Mouse (Mus musculus): Measurements from ENCODE around the gene Ctrb1.
"Not testable (repeated sequence)": the region's sequence is repeated elsewhere in the genome, so short reads cannot be mapped to it uniquely, and the experiment has no call there.

Gene Ctrb1

GRCm38 (mm10) chr8:111681153-111681552 lies 9.7 kb downstream of the Ctrb1 start:
- DNase-seq (ENCODE audit: low spot score) = no peak

- no peak for DNase-seq (ENCODE audit: low spot score)
Measured at GRCm38 (mm10) chr8:111680423-111681028, 10.3 kb downstream of the Ctrb1 start.

- DNase-seq (ENCODE audit: low spot score) = no peak
Measured at GRCm38 (mm10) chr8:111678848-111679247, 12.0 kb downstream of the Ctrb1 start.

GRCm38 (mm10) chr8:111678111-111678510 lies 12.7 kb downstream of the Ctrb1 start:
- peak; percentile 67 for DNase-seq (ENCODE audit: low spot score)

- peak; percentile 67 for DNase-seq (ENCODE audit: low spot score)
Measured at GRCm38 (mm10) chr8:111676237-111676636, 14.6 kb downstream of the Ctrb1 start.

GRCm38 (mm10) chr8:111666751-111667150 lies 24.1 kb downstream of the Ctrb1 start:
- DNase-seq (ENCODE audit: low spot score) = no peak

GRCm38 (mm10) chr8:111662473-111662872 lies 28.3 kb downstream of the Ctrb1 start:
- DNase-seq (ENCODE audit: low spot score) = peak; percentile 90

- no peak for DNase-seq (ENCODE audit: low spot score)
Measured at GRCm38 (mm10) chr8:111658819-111659423, 31.9 kb downstream of the Ctrb1 start.

GRCm38 (mm10) chr8:111657312-111657854 lies 33.4 kb downstream of the Ctrb1 start:
- no peak for DNase-seq (ENCODE audit: low spot score)

- DNase-seq (ENCODE audit: low spot score) = no peak
Measured at GRCm38 (mm10) chr8:111653524-111653923, 37.3 kb downstream of the Ctrb1 start.

GRCm38 (mm10) chr8:111650651-111651050 lies 40.2 kb downstream of the Ctrb1 start:
- DNase-seq (ENCODE audit: low spot score) = no peak

- DNase-seq (ENCODE audit: low spot score) = no peak
Measured at GRCm38 (mm10) chr8:111648834-111649233, 42.0 kb downstream of the Ctrb1 start.

GRCm38 (mm10) chr8:111645715-111646114 lies 45.1 kb downstream of the Ctrb1 start:
- no peak for DNase-seq (ENCODE audit: low spot score)

- DNase-seq (ENCODE audit: low spot score) = not testable (repeated sequence)
Measured at GRCm38 (mm10) chr8:111644286-111645051, 46.3 kb downstream of the Ctrb1 start.

- peak; percentile 95 for DNase-seq (ENCODE audit: low spot score)
Measured at GRCm38 (mm10) chr8:111643264-111644141, 47.3 kb downstream of the Ctrb1 start, which contains the start of gene Zfp1. TSS of gene Zfp1 (plus strand) at chr8:111643401.

- DNase-seq (ENCODE audit: low spot score) = no peak
Measured at GRCm38 (mm10) chr8:111642939-111643263, 47.9 kb downstream of the Ctrb1 start.

GRCm38 (mm10) chr8:111642496-111642895 lies 48.3 kb downstream of the Ctrb1 start:
- peak; percentile 57 for DNase-seq (ENCODE audit: low spot score)

GRCm38 (mm10) chr8:111641064-111641463 lies 49.7 kb downstream of the Ctrb1 start:
- DNase-seq (ENCODE audit: low spot score) = no peak

GRCm38 (mm10) chr8:111638086-111638485 lies 52.7 kb downstream of the Ctrb1 start:
- no peak for DNase-seq (ENCODE audit: low spot score)

All from testis, postnatal 10 days (tissue).